Mouse (Mus musculus) small intestine, adult 2 months (tissue): ENCODE results near the gene Strada.

Experiments used
- CTCF ChIP-seq: fragments of 200-500 bp; IDR thresholded peaks from 2 replicates; pipeline ENCODE4 v1.5.1; 2012; ENCODE audit warnings: low read depth, mild to moderate bottlenecking, control low read depth, inconsistent platforms, low read length, moderate library complexity, mixed read lengths; ENCODE audit not compliant: insufficient replicate concordance, insufficient read length; ENCODE audit errors: extremely low read depth
- POLR2A ChIP-seq: fragments of 200-500 bp; IDR thresholded peaks from 2 replicates; pipeline ENCODE4 v1.6.1; 2012; ENCODE audit warnings: low read depth, mild to moderate bottlenecking, control low read depth, inconsistent platforms, low read length, moderate library complexity

DNA sequence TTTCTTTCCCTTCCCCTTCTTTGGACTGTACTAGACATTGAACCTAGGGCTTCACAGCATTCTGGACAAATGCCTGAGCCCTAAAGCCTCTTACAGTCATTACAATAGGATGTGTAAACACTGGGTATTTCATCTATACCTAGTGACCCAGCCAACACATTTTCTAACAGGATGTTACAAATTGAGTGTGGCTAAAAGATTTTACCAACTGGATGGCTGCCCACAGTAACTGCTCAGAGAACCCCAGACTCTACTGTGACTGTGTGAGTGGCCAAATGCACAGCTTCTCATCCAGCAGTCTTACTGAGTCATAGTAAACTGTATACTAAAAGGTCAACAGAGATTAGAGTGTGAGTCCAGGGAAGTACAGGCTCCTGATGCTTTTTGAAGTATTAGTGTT is 6.6 kb downstream of the Strada start:
- TF ChIP-seq CTCF (no peak), POLR2A (no peak)
